Mouse (Mus musculus): ENCODE data around the gene Pnck. TPM values are rescaled to one million over a fixed set of nuclear protein-coding genes. Genes with fewer than 3 reads are reported as not detected.

The Pnck gene
- polyA plus RNA-seq, 1 experiment from 2014 or later: 12.7 TPM

DNA sequence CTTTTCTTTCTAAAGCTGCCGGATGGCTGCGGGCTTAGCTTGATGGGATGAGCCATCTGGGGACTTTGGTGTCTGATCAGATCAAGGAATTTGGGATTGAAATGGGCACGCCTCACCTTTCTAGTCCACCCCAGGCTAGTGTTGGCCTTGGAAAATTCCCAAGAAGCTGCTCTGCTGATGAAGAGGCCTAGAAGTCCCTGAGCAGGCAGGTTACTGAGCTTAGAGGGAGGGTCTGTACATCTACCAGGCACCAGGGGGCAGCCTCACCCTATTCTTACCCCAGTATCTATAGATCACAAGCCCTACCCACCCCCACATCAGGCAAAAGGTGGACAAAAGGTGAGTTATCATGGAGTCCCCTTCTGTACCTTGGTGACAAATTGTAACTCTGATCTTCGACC, 12.1 kb upstream of the Pnck start:
- no peak overlapping the region for H3K27ac ChIP-seq
- peak overlapping the region; percentile 69; the same call in 1 of the 2 replicates for H3K4me2 ChIP-seq (replicated peaks)
- H3K9me3 ChIP-seq: no peaks in the 10 kb centered on the region
- no peaks in the 10 kb centered on the region for H3K4me1 ChIP-seq (replicated peaks)
- no peak overlapping the region for H3K4me3 ChIP-seq (replicated peaks)
- H3K36me3 ChIP-seq: no peaks in the 10 kb centered on the region
- peak; percentile 50; the same call in 1 of the 2 replicates for ATAC-seq
- WGBS: 50% methylated on average over 4 of the region's 4 CpGs
- no peaks in the 10 kb centered on the region; the same call in 1 of the 2 replicates for H3K27me3 ChIP-seq (replicated peaks)
- no peak overlapping the region for H3K9ac ChIP-seq

DNA sequence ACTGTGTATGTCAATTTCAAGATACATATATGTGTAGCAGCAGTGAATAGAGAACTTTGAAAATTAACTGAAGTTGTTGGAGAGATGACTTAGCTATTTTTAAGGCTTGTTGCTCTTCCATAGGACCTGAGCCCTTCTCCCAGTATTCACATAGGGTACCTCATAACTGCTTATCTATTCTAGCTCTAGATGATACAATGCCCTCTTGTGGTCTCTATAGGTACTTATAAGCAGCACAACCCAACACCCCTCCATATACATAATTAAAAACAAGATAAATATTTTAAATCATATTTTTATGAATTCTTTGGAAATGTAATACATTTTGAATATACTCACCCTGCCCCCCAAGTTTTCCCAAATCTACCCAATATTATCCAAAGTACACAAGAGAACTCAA, 3.2 kb upstream of the Pnck start:
- Histone ChIP-seq H3K4me2 (replicated peaks) (no peak overlapping the region), H3K9ac (no peak overlapping the region), H3K27ac (no peak overlapping the region), H3K4me1 (replicated peaks) (no peaks in the 10 kb centered on the region), H3K9me3 (no peaks in the 10 kb centered on the region), H3K4me3 (replicated peaks) (no peak overlapping the region), H3K27me3 (replicated peaks) (no peaks in the 10 kb centered on the region), H3K36me3 (no peaks in the 10 kb centered on the region)
- no peak for ATAC-seq

DNA sequence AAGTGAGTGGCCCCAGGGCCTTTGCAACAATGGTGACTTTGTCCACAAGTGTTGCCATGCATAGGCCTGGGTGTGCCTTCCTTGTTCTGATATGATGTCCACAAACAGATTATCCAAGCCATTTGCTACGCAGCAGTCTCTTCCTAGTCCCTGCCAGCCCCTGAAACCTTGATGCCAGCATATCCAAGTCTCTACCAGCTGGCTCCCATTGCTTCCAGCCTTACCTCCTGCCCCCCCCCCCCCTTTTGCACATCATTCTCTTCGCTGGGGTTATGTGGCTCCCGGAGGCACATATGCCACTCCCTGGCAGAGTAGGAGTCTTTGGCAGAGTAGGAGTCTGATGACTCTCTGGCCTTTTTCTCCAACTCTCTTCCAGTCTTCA, 358 bp upstream of the Pnck start:
- H3K27me3 ChIP-seq (replicated peaks): no peaks in the 10 kb centered on the region
- no peaks in the 10 kb centered on the region for H3K4me1 ChIP-seq (replicated peaks)
- no peak for ATAC-seq
- H3K4me2 ChIP-seq (replicated peaks): peak overlapping the region; percentile 70
- no peak overlapping the region for H3K27ac ChIP-seq
- H3K36me3 ChIP-seq: no peaks in the 10 kb centered on the region
- H3K4me3 ChIP-seq (replicated peaks): peak overlapping the region; percentile 41
- no peaks in the 10 kb centered on the region for H3K9me3 ChIP-seq
- H3K9ac ChIP-seq: peak overlapping the region; percentile 47
- whole genome bisulfite sequencing: 65% methylated on average over 3 of the region's 3 CpGs

DNA sequence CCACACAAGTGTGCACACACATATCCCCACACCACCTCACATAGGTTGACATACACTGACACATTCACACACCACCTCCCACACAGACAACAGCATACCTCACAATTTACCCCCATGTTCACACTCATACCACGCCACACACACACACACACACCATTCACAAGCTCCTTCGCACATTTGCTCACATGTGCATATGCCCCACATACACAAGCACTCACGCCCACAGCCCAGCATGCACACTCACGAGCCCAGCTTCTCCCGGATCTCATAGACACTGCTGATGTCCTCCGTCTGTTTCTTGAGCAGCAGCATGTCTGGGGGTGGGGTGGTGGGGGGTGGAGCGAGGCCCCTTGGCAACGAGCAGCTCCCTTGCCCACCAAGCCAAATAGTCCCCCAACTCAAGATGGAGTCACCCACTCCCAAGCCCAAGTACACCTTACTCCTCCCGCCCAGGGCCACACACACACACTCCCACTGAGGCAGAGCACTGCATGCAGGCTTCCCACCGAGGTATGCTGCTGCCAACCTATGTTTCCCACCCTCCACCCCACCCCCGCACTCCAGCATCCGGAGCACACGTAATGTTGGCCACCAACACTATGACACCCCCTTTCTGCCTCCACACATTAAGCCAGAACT, 862 bp downstream of the Pnck start:
- ATAC-seq: no peak

DNA sequence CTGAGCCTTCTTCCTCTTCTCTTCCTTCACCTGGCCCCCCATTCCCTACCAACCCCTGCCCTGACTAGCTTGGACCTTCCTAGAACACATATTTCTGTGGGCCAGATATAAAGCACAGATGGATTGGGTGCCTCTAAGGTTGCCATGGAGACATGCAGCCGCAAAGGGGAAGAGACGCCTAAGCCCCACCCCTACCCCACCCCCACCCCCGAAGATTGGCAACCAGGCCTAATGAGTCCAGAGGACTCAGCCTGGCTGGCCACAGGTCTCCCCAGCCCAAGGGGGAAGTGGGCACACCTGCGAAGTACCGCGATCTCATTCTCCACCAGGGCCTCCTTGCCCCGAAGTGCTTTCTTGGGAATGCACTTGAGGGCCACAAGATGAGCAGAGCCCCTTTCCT, 1.5 kb downstream of the Pnck start:
- Histone ChIP-seq H3K27ac (no peak overlapping the region), H3K27me3 (replicated peaks) (no peaks in the 10 kb centered on the region), H3K9me3 (no peaks in the 10 kb centered on the region), H3K4me1 (replicated peaks) (no peaks in the 10 kb centered on the region), H3K9ac (no peak overlapping the region), H3K4me3 (replicated peaks) (no peak overlapping the region), H3K36me3 (no peaks in the 10 kb centered on the region), H3K4me2 (replicated peaks) (no peak overlapping the region)
- 47% methylated on average over 7 of the region's 7 CpGs for WGBS
- no peak for ATAC-seq

More for the DNA sequence above, 862 bp downstream of the Pnck start:
- no peaks in the 10 kb centered on the region for H3K4me1 ChIP-seq (replicated peaks)
- H3K9me3 ChIP-seq: no peaks in the 10 kb centered on the region
- H3K9ac ChIP-seq: no peak overlapping the region
- H3K4me2 ChIP-seq (replicated peaks): peak overlapping the region; percentile 70
- no peaks in the 10 kb centered on the region for H3K27me3 ChIP-seq (replicated peaks)
- 65% methylated on average over 13 of the region's 13 CpGs for WGBS
- H3K27ac ChIP-seq: no peak overlapping the region
- H3K36me3 ChIP-seq: no peaks in the 10 kb centered on the region
- H3K4me3 ChIP-seq (replicated peaks): peak overlapping the region; percentile 41

DNA sequence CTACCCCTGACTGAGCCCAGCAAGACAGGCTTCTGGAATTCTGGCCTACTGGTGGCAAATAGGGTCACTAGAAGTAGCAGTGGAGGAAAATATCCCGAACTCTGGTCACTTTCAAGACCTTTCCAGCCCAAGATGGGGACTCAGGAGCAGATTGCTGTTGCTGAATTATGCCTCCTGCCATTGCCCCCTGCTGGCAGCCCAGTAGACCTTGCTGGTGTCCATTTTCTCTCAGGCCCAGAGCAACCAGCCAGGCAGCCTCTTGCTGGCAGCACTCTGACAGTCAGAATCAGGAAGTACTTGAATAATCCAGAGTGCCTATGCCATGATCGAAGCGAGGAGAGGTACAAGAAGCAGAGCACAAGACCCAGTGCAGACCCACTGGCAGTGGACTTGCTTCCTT, 4.4 kb downstream of the Pnck start:
- ATAC-seq: peak; percentile 14; the same call in 1 of the 2 replicates
- H3K27ac ChIP-seq: no peak overlapping the region
- 0 out of 2 replicates have a peak, but pooled peaks cover 2% of the 10 kb centered on the region for H3K27me3 ChIP-seq (replicated peaks)
- no peak overlapping the region for H3K4me2 ChIP-seq (replicated peaks)
- 65% methylated on average over 3 of the region's 3 CpGs for WGBS
- no peaks in the 10 kb centered on the region for H3K4me1 ChIP-seq (replicated peaks)
- no peak overlapping the region for H3K4me3 ChIP-seq (replicated peaks)
- no peak overlapping the region for H3K9ac ChIP-seq
- H3K9me3 ChIP-seq: no peaks in the 10 kb centered on the region
- no peaks in the 10 kb centered on the region for H3K36me3 ChIP-seq

DNA sequence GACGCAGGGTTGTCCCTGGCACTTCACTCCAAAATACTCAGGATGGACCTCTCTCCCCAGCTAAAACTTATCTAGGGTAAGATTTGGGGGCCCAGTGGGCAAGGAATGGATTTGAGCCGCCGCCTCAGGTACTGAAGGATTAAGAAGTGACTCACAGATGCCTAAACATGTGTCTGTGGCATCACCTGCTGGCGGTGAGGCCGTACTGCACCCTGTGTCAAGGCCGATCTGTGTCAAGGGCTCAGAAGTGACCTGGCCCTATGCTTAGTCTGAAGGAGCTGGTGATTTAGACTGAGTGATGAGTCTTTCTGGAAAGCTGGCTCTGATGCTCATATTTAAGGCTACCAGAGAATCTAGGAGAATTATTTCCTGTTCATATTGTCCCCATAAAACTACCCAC, 5.7 kb downstream of the Pnck start:
- H3K9ac ChIP-seq: no peak overlapping the region

DNA sequence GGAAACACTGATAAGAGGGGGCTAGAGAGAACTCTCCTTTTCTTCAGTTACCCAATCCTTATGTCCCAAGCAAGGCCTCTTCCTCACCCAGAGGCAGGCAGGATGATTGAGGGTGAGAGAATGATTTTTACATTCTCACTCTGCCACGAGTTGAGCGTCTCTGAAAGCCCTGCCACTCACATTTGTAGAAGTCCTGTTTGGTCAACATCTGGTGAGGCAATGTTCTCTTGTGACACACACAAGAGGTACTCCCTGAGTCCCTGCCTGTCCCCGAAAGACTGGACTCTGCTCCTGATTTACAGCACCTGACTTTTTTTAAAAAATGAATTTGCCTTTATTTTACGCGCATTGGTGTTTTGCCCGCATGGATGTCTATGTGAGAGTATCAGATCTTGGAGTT, 6.5 kb downstream of the Pnck start:
- H3K27ac ChIP-seq: no peak overlapping the region
- H3K9me3 ChIP-seq: no peaks in the 10 kb centered on the region
- ATAC-seq: no peak
- H3K9ac ChIP-seq: no peak overlapping the region
- H3K36me3 ChIP-seq: no peaks in the 10 kb centered on the region
- 84% methylated on average over 6 of the region's 6 CpGs for WGBS
- H3K4me3 ChIP-seq (replicated peaks): no peak overlapping the region
- no peak overlapping the region for H3K4me2 ChIP-seq (replicated peaks)
- H3K27me3 ChIP-seq (replicated peaks): 0 out of 2 replicates have a peak, but pooled peaks cover 2% of the 10 kb centered on the region
- H3K4me1 ChIP-seq (replicated peaks): no peaks in the 10 kb centered on the region

More for the DNA sequence above, 5.7 kb downstream of the Pnck start:
- Histone ChIP-seq H3K27me3 (replicated peaks) (0 out of 2 replicates have a peak, but pooled peaks cover 2% of the 10 kb centered on the region), H3K27ac (no peak overlapping the region), H3K4me1 (replicated peaks) (no peaks in the 10 kb centered on the region), H3K4me2 (replicated peaks) (no peak overlapping the region), H3K4me3 (replicated peaks) (no peak overlapping the region), H3K9me3 (no peaks in the 10 kb centered on the region), H3K36me3 (no peaks in the 10 kb centered on the region)
- ATAC-seq: peak; percentile 64; the same call in 1 of the 2 replicates
- WGBS: 17% methylated on average over 6 of the region's 6 CpGs

DNA sequence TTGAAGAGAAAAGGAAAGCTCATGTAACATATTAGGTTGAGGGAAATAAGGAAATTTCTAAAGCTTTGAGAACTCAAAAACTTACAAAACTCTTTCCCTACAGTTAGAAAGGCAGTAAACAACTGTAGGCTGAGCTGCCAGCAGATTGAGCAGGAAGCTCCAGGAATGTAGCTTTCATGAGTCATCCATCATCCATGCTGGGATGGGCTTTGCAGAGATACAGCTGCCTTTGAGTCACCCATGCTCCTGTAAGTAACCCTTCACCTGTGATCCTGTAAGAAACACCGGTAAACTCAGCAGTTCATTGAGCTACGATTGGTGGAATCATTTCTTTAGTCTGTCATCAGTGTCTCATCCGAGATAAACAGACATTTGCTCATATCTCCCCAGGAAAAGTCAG, 9.0 kb downstream of the Pnck start:
- 65% methylated on average over 3 of the region's 3 CpGs for WGBS
- Histone ChIP-seq H3K4me1 (replicated peaks) (no peaks in the 10 kb centered on the region), H3K36me3 (no peaks in the 10 kb centered on the region), H3K4me3 (replicated peaks) (no peak overlapping the region), H3K27ac (no peak overlapping the region), H3K27me3 (replicated peaks) (0 out of 2 replicates have a peak, but pooled peaks cover 2% of the 10 kb centered on the region), H3K4me2 (replicated peaks) (no peak overlapping the region), H3K9ac (no peak overlapping the region), H3K9me3 (no peaks in the 10 kb centered on the region)
- ATAC-seq: no peak

DNA sequence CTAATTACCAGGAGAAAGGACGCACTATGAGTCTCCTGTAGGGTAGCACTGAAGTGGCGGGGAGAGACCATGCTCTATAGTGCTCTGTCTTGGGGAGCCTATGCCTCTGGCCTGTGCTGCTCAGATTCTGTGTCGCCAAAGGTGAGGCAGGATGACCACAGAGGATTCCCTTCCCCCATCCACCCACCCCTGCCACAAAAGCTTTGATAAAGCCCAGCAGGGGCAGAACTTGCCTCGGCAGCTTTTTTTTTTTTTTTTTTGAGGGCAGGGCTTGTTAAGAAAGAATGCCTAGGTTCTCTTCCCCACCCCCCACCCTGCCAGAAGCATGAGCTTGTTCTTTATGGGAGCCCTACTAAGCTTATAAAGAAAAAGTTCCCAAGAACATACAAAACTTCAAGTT, 14.8 kb downstream of the Pnck start:
- Histone ChIP-seq H3K36me3 (no peaks in the 10 kb centered on the region), H3K27me3 (replicated peaks) (peaks cover 6% of the 10 kb centered on the region; the same call in 1 of the 2 replicates), H3K4me1 (replicated peaks) (no peaks in the 10 kb centered on the region), H3K9me3 (no peaks in the 10 kb centered on the region), H3K4me3 (replicated peaks) (no peak overlapping the region), H3K4me2 (replicated peaks) (no peak overlapping the region), H3K9ac (no peak overlapping the region), H3K27ac (no peak overlapping the region)
- 42% methylated on average over 4 of the region's 4 CpGs for WGBS
- no peak for ATAC-seq

DNA sequence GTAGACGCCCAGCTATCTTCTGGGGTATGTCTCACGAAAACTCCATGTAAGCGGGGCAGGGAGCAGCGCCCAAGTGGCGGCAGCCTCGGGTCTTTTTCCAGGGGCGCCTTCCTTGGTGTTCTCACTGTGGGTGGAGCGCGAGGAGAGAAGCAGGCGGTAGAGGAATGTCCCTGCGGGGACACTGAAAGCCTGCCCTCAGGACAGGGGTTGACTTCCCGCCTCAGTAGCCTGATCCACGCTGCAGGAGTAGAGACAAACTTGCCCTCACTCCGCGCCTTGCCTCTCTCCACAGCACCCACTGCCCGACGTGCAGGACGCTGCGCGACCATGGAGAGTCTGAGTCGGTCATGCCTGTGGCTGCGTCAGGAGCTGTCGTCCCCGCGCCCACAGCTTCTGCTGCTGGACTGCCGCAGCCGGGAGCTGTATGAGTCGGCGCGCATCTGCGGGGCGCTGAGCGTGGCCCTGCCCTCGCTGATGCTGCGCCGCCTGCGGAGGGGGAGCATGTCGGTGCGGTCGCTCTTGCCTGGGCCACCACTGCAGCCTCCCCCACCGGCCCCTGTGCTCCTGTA, 19.9 kb downstream of the Pnck start:
- H3K27me3 ChIP-seq (replicated peaks): peaks cover 32% of the 10 kb centered on the region
- peak overlapping the region; percentile 40; the same call in 1 of the 2 replicates for H3K9ac ChIP-seq
- H3K4me3 ChIP-seq (replicated peaks): peak overlapping the region; percentile 38
- H3K4me1 ChIP-seq (replicated peaks): no peaks in the 10 kb centered on the region
- WGBS: 18% methylated on average over 41 of the region's 41 CpGs
- no peaks in the 10 kb centered on the region for H3K9me3 ChIP-seq
- no peaks in the 10 kb centered on the region for H3K36me3 ChIP-seq
- H3K27ac ChIP-seq: no peak overlapping the region
- ATAC-seq: peak; percentile 31
- H3K4me2 ChIP-seq (replicated peaks): peak overlapping the region; percentile 78

DNA sequence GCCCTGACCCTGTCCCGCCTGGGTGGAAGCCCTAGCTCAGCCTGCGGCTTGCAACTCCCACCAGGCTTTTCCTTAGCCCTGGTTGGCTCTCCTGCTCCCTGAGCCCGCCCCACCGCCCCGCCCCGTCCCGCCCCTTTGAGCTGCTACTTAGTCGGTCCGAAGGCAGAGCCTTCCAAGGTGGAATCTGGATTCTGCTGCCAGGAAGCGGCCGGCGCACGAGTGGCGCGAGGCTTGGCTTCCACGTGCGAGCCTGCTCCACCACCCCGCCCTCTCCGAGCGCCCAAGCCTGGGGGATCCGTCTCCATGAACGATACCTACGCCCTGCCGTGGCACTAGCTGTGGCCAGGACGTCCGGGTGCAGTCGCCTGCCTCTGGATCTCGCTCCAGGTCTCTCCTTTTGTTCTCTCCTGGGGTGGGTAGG, 20.7 kb downstream of the Pnck start, which contains the start of gene Dusp9:
Dusp9 (plus strand) TSS at position 165 of the 421 bp plus-strand sequence.
- peak within 1 kb of the TSS; percentile 78 for H3K4me2 ChIP-seq (replicated peaks)
- peak within 1 kb of the TSS; percentile 40 for H3K9ac ChIP-seq
- peak within 1 kb of the TSS; percentile 38 for H3K4me3 ChIP-seq (replicated peaks)
- peak; percentile 90 for ATAC-seq
- WGBS: 25% methylated on average over 27 of the region's 28 CpGs
- no peaks in the 10 kb centered on the region for H3K9me3 ChIP-seq
- H3K36me3 ChIP-seq: no peaks in the 10 kb centered on the region
- no peaks in the 10 kb centered on the region for H3K4me1 ChIP-seq (replicated peaks)
- H3K27me3 ChIP-seq (replicated peaks): peaks cover 37% of the 10 kb centered on the region
- no peak within 1 kb of the TSS for H3K27ac ChIP-seq

DNA sequence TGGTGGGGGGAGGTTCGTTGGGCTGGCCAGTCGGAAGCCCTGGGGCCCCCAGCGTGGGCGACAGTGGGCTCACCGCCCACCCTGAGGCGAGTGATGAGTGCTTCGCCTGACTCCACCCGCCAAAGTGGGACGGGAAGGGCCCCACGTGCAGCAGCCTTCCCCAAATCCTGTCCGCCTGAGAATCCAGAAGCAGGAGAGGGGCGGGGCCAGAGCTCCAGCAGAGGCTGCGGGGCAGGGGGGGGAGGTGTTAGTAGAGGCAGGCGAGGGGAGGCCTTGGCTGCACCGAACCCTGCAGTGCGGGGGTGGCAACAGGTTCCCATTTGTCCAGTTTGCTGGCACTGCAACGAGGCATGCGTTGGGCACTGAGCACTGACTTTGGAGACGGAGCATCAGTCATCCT, 22.5 kb downstream of the Pnck start:
- ATAC-seq: 0 out of 2 replicates have a peak, but pooled peaks have one; percentile 29

More for the DNA sequence above, 22.5 kb downstream of the Pnck start:
- no peak overlapping the region; the same call in 1 of the 2 replicates for H3K9ac ChIP-seq
- 15% methylated on average over 19 of the region's 19 CpGs for WGBS
- H3K4me3 ChIP-seq (replicated peaks): peak overlapping the region; percentile 33
- no peak overlapping the region for H3K27ac ChIP-seq
- H3K4me2 ChIP-seq (replicated peaks): peak overlapping the region; percentile 70
- no peaks in the 10 kb centered on the region for H3K4me1 ChIP-seq (replicated peaks)
- no peaks in the 10 kb centered on the region for H3K36me3 ChIP-seq
- H3K27me3 ChIP-seq (replicated peaks): peaks cover 38% of the 10 kb centered on the region
- no peaks in the 10 kb centered on the region for H3K9me3 ChIP-seq

All from intestine, embryonic 15.5 days (tissue).